Mouse (Mus musculus) cerebellum, adult 11-12 months (tissue): ENCODE results near the gene Gm8439.
"Not testable (repeated sequence)": the region's sequence is repeated elsewhere in the genome, so short reads cannot be mapped to it uniquely, and the experiment has no call there.

ENCODE experiments used
- DNase-seq: peaks from one replicate; pipeline ENCODE4 v3.0.0; 2022

Gm8439 gene

GRCm38 (mm10) chr4:120588445-120588844 lies at the start of gene Gm8439:
Gene Gm8439, plus strand, starts transcription at chr4:120588745.
- DNase-seq = peak; percentile 3

DNA sequence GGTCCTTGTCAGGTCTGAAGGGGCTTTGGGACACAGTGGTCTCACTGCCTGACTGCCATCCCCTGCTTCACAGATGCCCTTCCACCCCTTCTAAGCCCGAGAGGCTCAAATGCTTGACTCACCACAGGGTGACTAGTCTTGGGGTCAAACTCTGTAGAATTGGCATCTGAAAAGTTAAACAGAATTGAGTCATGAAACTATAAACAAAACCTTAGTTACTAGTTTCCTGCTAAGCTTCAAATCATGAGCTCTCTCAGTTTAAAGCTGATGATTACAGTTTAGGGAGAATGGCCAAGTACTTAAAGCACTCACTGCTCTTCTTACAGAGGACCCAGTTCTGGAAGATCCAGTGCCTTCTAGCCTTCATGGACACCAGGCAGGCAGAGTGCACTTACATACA lies 43.6 kb upstream of the Gm8439 start:
- DNase-seq = no peak

- no peak for DNase-seq
Measured at GRCm38 (mm10) chr4:120556592-120556991, 32.0 kb upstream of the Gm8439 start.

GRCm38 (mm10) chr4:120565726-120566125 lies 22.8 kb upstream of the Gm8439 start:
- no peak for DNase-seq

- no peak for DNase-seq
Measured at GRCm38 (mm10) chr4:120568005-120568404, 20.5 kb upstream of the Gm8439 start.

DNA sequence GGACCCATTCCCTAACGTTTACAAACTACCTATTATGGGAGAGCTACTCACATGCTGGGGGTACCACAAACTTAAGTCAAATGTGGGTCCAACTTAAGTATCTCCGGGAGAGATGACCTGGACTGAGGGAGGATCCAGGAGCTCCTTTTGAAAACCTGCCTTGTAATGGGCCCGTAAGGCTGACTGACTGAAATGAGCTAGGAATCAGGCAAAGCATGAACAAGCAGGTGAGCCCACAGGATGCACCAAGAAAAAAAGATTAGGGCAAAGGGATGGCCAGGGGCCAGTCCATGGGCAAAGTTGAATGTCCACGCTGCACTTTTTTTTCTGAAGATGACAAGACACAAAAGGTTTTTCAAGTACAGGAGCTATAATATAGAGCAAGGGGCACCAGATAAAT lies 19.5 kb upstream of the Gm8439 start:
- DNase-seq = no peak

GRCm38 (mm10) chr4:120569486-120570437 lies 18.8 kb upstream of the Gm8439 start, which contains the start of gene Ctps:
Gene Ctps, minus strand, starts transcription at chr4:120570276.
- peak; percentile 93 for DNase-seq

DNA sequence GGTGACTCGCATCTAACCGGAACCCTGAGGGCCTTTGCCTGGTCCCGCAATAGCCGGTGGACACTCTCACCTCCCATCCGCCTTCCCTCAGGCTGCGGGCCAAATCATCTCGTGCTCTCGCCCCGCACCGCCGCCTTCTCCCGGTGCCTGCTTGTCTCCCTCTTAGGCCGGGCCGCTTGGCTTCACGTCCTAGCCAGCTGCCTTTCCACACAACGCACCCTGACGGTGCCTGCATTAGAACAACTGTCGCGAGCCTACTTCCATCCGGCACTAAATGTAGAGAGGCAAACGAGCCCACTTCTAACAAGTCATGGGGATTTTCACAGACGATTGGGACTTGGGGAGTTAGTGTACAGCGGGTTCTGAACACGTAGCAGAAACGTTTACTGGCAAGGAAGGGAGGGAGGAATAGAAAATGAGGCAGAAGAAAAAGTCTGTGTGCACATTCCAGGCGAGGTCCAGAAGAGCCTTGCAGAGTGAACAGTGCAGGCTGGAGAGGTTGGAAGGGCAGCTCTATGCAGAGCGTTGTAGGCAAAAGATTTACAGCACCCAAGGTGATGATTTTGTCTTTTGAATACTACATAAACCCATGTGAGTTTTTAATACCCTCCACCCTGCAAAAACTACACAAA lies 18.0 kb upstream of the Gm8439 start:
- DNase-seq = no peak

DNA sequence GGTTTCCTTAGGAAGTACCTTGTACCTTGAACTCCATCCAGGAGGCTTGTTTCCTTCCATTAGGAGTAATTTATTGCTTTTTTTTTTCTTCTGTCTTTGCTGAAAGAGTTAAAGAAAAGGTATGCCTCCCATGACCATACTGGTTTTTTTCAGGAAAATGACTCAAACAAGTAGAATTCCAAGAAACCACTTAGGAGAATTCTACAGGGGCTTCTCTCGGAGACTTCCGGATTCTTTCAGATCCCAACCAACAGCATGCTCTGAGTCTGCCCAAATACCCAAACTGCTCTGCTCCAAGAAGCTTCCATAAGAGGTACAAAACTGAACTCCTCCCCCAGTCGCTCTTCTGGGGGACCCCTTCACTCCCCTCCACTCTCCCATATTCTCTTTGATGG lies 17.5 kb upstream of the Gm8439 start:
- no peak for DNase-seq

GRCm38 (mm10) chr4:120571691-120572090 lies 16.9 kb upstream of the Gm8439 start:
- DNase-seq = no peak

DNA sequence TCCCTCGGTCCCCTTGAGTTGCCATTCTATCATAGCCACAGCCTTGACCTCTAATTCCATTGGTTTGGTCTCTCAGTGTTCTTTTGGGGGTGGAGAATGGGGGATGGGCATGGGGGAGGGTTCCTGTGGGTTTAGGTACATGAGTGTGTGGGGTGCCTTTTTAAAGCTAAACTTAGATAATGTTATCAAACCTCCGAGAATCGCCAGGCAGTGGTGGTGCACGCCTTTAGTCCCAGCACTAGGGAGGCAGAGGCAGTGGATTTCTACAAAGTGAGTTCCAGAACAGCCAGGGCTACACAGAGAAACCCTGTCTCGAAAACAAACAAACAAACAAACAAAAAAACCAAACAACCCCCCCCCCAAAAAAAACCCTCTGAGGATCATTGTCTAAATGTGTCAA lies 7.7 kb upstream of the Gm8439 start:
- DNase-seq = no peak

GRCm38 (mm10) chr4:120581711-120582110 lies 6.8 kb upstream of the Gm8439 start:
- DNase-seq = no peak

- DNase-seq = no peak
Measured at GRCm38 (mm10) chr4:120586986-120587385, 1.6 kb upstream of the Gm8439 start.

- peak; percentile 4 for DNase-seq
Measured at GRCm38 (mm10) chr4:120589070-120589469, 525 bp downstream of the Gm8439 start.

- peak; percentile 78 for DNase-seq
Measured at GRCm38 (mm10) chr4:120589815-120590422, 1.4 kb downstream of the Gm8439 start.

DNA sequence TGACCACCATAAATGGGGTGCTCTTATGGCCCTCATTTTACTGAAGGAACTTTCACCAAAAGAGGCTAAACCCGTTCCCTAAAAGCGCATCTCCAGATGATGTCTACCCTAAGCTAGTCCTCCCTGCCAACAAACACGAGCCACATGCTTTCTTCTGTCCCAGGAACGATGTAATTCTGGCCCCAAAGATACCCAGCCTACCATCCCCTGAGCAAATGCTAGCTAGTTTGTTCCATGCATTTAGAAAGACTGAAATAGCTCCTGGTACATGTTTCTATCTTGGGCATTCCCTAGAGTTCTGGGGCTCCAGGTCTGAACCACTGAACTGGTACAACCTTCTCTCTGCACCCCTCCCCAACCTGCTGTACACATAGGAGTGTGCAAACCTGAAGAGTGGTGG lies 2.4 kb downstream of the Gm8439 start:
- peak; percentile 4 for DNase-seq

DNA sequence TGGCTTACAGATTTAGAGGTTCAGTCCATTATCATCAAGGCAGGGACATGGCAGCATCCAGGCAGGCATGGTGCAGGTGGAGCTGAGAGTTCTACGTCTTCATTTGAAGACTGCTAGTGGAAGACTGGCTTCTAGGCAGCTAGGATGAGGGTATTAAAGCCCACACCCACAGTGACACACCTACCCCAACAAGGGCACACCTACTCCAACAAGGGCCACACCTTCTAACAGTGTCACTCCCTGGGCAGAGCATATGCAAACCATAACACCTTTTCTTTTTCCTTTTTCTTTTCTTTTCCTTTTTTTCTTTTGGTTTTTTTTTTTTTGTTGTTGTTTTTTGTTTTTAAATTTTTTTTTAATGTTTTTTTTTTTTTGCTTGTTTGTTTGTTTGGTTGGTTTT lies 7.7 kb downstream of the Gm8439 start:
- DNase-seq = not testable (repeated sequence)

GRCm38 (mm10) chr4:120598922-120599321 lies 10.4 kb downstream of the Gm8439 start:
- DNase-seq = no peak

- DNase-seq = no peak
Measured at GRCm38 (mm10) chr4:120601774-120602173, 13.2 kb downstream of the Gm8439 start.

- DNase-seq = no peak
Measured at GRCm38 (mm10) chr4:120602669-120603068, 14.1 kb downstream of the Gm8439 start.

- no peak for DNase-seq
Measured at GRCm38 (mm10) chr4:120606941-120607340, 18.4 kb downstream of the Gm8439 start.

DNA sequence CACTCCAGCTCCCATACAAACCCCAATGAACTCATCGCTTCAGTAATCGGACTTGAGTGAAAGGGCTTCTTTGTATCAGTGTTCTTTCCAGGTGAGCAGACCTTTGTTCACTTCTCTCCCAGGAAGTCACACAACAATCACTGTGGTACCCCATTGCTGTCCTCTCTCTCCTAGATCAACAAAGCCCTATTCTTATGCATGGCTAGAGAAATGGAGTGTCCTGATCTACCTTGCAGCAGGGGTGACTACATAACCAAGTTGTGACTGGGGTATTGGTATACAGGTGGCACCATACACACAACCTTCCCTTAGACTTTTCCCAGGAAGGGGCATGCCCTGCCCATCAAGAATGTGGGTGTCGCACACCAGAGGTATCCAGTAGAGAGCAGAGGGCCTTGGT lies 22.5 kb downstream of the Gm8439 start:
- no peak for DNase-seq

DNA sequence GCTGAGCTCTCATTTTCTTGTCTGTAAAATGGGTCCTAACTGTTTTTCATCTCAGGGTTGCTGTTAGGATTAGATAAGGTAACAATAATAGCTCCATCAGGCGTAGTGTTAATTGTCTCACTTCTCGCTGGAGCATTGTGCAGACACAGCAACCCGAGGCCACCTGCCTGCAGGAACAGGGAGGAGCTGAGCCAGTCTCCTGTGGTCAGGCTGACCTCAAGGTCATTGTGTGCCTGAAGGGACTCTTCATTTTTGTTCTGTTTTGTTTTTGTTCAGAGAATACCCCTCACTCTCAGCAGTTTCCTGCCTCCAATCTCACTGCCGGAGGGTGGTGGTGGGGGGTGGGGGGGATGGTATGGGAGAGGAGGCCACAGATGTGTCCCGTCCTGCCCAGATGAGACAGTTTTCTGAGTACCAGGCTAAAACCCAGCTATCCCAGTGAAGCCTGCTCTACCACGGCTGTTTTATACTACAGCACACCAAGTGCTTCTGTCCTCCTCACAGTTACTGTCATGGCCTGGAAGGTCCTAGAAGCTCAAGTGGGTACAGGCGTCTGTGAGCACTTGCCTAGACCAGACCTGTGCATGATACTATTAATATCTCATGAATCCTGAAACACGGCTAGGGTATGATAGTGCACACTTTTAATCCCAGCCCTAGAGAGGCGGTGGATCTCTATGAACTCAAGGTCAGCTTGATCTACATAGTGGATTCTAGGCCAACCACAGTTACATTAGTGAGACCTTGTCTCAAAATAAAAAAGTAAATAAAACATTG lies 23.9 kb downstream of the Gm8439 start:
- DNase-seq = peak; percentile 68
